Mouse (Mus musculus) olfactory bulb, adult 2 months (tissue): Measurements from ENCODE around the gene Ahnak2.

ENCODE experiments used
- CTCF ChIP-seq: fragments of 200-500 bp; IDR thresholded peaks from 2 replicates; pipeline ENCODE4 v1.5.1; 2012; ENCODE audit warnings: low read depth, mild to moderate bottlenecking, low read length, moderate library complexity; ENCODE audit not compliant: insufficient read depth
- POLR2A ChIP-seq: fragments of 200-500 bp; IDR thresholded peaks from 2 replicates; pipeline ENCODE4 v1.6.1; 2012; ENCODE audit warnings: mild to moderate bottlenecking, low read depth, low read length, moderate library complexity; ENCODE audit not compliant: insufficient read depth

- TF ChIP-seq CTCF (no peak), POLR2A (no peak)
These were observed 28.1 kb upstream of the Ahnak2 start for GRCm38 (mm10) chr12:112830570-112830969.
